Mouse (Mus musculus) adrenal gland, adult 2 months (tissue): ENCODE results near the gene Ddx19b. TPM values are rescaled to one million over a fixed set of nuclear protein-coding genes. Genes with fewer than 3 reads are reported as not detected.
"Not testable (repeated sequence)": the region's sequence is repeated elsewhere in the genome, so short reads cannot be mapped to it uniquely, and the experiment has no call there.

Source experiments
- DNase-seq: peaks from one replicate; pipeline ENCODE4 v3.0.0; 2021
- microRNA-seq, 2 experiments: library from miRNA; unstranded; fragments of <30 nt; microRNA quantifications; one replicate each; pipeline ENCODE4 v1.2.0; 2021
- polyA plus RNA-seq: library from polyadenylated mRNA; depleted of rRNA; stranded (reverse); fragments of >200 nt; gene quantifications from 2 replicates; pipeline ENCODE4 v1.2.3, GENCODE M21; 2012; rRNA removed
- total RNA-seq, 2 experiments: library from RNA; stranded (reverse); gene quantifications; 2 replicates each; pipeline ENCODE4 v1.2.3; 2021

Gene Ddx19b
- total and polyA plus RNA-seq, 3 experiments, result 1.3 to 11.1 (median 8.1) TPM

- DNase-seq, result no peak
Observed at GRCm38 (mm10) chr8:110964666-110965065, 66.9 kb downstream of the Ddx19b start.

GRCm38 (mm10) chr8:110963051-110963450 is 68.5 kb downstream of the Ddx19b start:
- DNase-seq, result no peak

GRCm38 (mm10) chr8:110959906-110960305 is 71.6 kb downstream of the Ddx19b start:
- DNase-seq, result no peak

- no peak for DNase-seq
Observed at GRCm38 (mm10) chr8:110959071-110959780, 72.3 kb downstream of the Ddx19b start.

- DNase-seq, result not testable (repeated sequence)
Observed at GRCm38 (mm10) chr8:110958553-110958952, 73.0 kb downstream of the Ddx19b start.

- DNase-seq, result no peak
Observed at GRCm38 (mm10) chr8:110958135-110958534, 73.4 kb downstream of the Ddx19b start.

GRCm38 (mm10) chr8:110957471-110957870 is 74.1 kb downstream of the Ddx19b start:
- DNase-seq, result no peak

GRCm38 (mm10) chr8:110956619-110957450 is 74.7 kb downstream of the Ddx19b start:
- DNase-seq, result no peak

- DNase-seq, result no peak
Observed at GRCm38 (mm10) chr8:110954776-110955175, 76.8 kb downstream of the Ddx19b start.

Small RNAs within 50 kb of the gene (microRNA-seq; reads per million reads assigned to microRNA genes)
- gene Gm24103 (0 reads per million in 2 experiments), gene Mir3473d (0 to 0.83 reads per million in 2 experiments)

Other genes starting within 250 kb of the Ddx19b start
- 10 to 100 TPM; 42.8 to 63.0 TPM for gene Il34, start 225.8 kb downstream of the Ddx19b start, total RNA-seq
- gene Il34, start 225.8 kb downstream of the Ddx19b start, polyA plus RNA-seq, result 115 and 187 TPM in 2 replicates
- gene Cog4, start 185.2 kb downstream of the Ddx19b start, total RNA-seq, result 10 to 100 TPM; 85.3 to 87.0 TPM
- gene Cog4, start 185.2 kb downstream of the Ddx19b start, polyA plus RNA-seq, result 21.0 and 21.3 TPM in 2 replicates
- gene Sf3b3, start 185.0 kb downstream of the Ddx19b start, total RNA-seq, result 10 to 100 TPM; 64.7 to 65.6 TPM
- 13.2 and 21.1 TPM in 2 replicates for gene Sf3b3, start 185.0 kb downstream of the Ddx19b start, polyA plus RNA-seq
- gene Fuk, start 129.3 kb downstream of the Ddx19b start, total RNA-seq, result 10 to 100 TPM in 1 of 2 experiments, 1 to 10 TPM in 1; 6.7 to 11.5 TPM
- gene Fuk, start 129.3 kb downstream of the Ddx19b start, polyA plus RNA-seq, result 20.4 and 22.0 TPM in 2 replicates
- gene St3gal2, start 111.8 kb downstream of the Ddx19b start, total RNA-seq, result 10 to 100 TPM; 14.2 to 29.5 TPM
- gene St3gal2, start 111.8 kb downstream of the Ddx19b start, polyA plus RNA-seq, result 19.4 and 20.2 TPM in 2 replicates
- gene Ddx19a, start 34.0 kb downstream of the Ddx19b start, total RNA-seq, result 10 to 100 TPM; 35.5 to 41.7 TPM
- gene Ddx19a, start 34.0 kb downstream of the Ddx19b start, polyA plus RNA-seq, result 15.1 and 19.3 TPM in 2 replicates
- 100 to 1,000 TPM; 112 to 155 TPM for gene Aars, start 1.4 kb upstream of the Ddx19b start, total RNA-seq
- 31.8 and 37.4 TPM in 2 replicates for gene Aars, start 1.4 kb upstream of the Ddx19b start, polyA plus RNA-seq
- gene Exosc6, start 24.6 kb upstream of the Ddx19b start, total RNA-seq, result not detected
- 43.3 and 51.4 TPM in 2 replicates for gene Exosc6, start 24.6 kb upstream of the Ddx19b start, polyA plus RNA-seq
- under 1 TPM in 1 of 2 experiments, not detected in 1; 0.14 TPM for gene Clec18a, start 60.7 kb upstream of the Ddx19b start, total RNA-seq
- 0.04 and 0.11 TPM in 2 replicates for gene Clec18a, start 60.7 kb upstream of the Ddx19b start, polyA plus RNA-seq
- 10 to 100 TPM; 34.7 to 37.1 TPM for gene Pdpr, start 62.9 kb upstream of the Ddx19b start, total RNA-seq
- 17.4 and 19.1 TPM in 2 replicates for gene Pdpr, start 62.9 kb upstream of the Ddx19b start, polyA plus RNA-seq
- 100 to 1,000 TPM; 100 to 110 TPM for gene Glg1, start 227.5 kb upstream of the Ddx19b start, total RNA-seq
- gene Glg1, start 227.5 kb upstream of the Ddx19b start, polyA plus RNA-seq, result 48.1 and 52.6 TPM in 2 replicates